Mouse (Mus musculus): ENCODE measurements around the gene Lipc.

DNA sequence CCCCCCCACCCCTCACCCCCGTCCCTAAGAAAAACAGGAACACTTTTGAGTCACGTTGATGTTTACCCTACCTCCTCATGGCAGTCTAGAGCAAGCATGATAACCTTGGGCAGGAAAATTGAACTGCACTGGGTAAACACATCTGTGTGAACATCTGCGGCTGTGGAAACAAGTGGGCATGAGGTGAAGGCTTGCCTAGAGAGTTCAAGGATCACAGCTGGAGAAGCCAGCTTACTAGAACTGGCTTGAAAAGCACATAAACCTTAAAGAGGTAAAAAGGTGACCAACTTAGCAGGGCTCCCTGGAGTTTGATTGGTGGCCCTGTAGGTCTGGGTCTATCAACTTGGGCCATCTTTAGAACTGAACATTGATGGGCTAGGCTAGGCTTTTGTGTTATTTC, 58.5 kb downstream of the Lipc start:
- TF ChIP-seq MYOG (IDR thresholded peaks at IDR 0.05; ENCODE audit: control insufficient read depth in 1 of 3, insufficient read depth in 1 of 3, insufficient read length in 2 of 3, low read depth in 2 of 3) (no peak), MAX (IDR thresholded peaks at IDR 0.05; ENCODE audit: low read depth) (no peak), POLR2AphosphoS2 (IDR thresholded peaks at IDR 0.05; ENCODE audit: insufficient read length, low read depth) (no peak), POLR2A (IDR thresholded peaks at IDR 0.05; ENCODE audit: insufficient read length, low read depth) (no peak), E2F4 (IDR thresholded peaks at IDR 0.05; ENCODE audit: insufficient read depth) (no peak), TCF12 (IDR thresholded peaks at IDR 0.05; ENCODE audit: insufficient read depth, poor library complexity, severe bottlenecking) (no peak)

Data from myocyte (in vitro differentiated cells).